Mouse (Mus musculus) brown adipose tissue, adult 24 weeks (tissue): ENCODE measurements around the gene Hist1h4d. TPM values are rescaled to one million over a fixed set of nuclear protein-coding genes. Genes with fewer than 3 reads are reported as not detected.
A peak's percentile ranks its signal among the peaks of the same experiment; 100 is the strongest.
"Not testable (repeated sequence)": the region's sequence is repeated elsewhere in the genome, so short reads cannot be mapped to it uniquely, and the experiment has no call there.

ENCODE experiments used
- H3K27ac ChIP-seq: fragments of 200-500 bp; replicated peaks from 2 replicates; pipeline ENCODE4 v1.5.1; 2012; ENCODE audit warnings: low read depth, mild to moderate bottlenecking, low read length
- H3K4me1 ChIP-seq: fragments of 200-500 bp; 2 replicates; pipeline ENCODE4 v1.6.1; 2012; ENCODE audit warnings: low read length, mixed read lengths; ENCODE audit not compliant: control insufficient read depth, insufficient read depth, insufficient read length
- H3K4me3 ChIP-seq: fragments of 200-500 bp; 2 replicates; pipeline ENCODE4 v1.5.1; 2012; ENCODE audit warnings: low read depth, mild to moderate bottlenecking, low read length, moderate library complexity; ENCODE audit not compliant: insufficient read depth
- polyA plus RNA-seq: library from polyadenylated mRNA; stranded (reverse); fragments of >200 nt; gene quantifications from 2 replicates; pipeline ENCODE4 v1.2.4, GENCODE M21; 2012; ENCODE audit not compliant: missing spikeins, insufficient read depth, insufficient read length

Gene Hist1h4d
- not detected in 2 replicates for polyA plus RNA-seq

DNA sequence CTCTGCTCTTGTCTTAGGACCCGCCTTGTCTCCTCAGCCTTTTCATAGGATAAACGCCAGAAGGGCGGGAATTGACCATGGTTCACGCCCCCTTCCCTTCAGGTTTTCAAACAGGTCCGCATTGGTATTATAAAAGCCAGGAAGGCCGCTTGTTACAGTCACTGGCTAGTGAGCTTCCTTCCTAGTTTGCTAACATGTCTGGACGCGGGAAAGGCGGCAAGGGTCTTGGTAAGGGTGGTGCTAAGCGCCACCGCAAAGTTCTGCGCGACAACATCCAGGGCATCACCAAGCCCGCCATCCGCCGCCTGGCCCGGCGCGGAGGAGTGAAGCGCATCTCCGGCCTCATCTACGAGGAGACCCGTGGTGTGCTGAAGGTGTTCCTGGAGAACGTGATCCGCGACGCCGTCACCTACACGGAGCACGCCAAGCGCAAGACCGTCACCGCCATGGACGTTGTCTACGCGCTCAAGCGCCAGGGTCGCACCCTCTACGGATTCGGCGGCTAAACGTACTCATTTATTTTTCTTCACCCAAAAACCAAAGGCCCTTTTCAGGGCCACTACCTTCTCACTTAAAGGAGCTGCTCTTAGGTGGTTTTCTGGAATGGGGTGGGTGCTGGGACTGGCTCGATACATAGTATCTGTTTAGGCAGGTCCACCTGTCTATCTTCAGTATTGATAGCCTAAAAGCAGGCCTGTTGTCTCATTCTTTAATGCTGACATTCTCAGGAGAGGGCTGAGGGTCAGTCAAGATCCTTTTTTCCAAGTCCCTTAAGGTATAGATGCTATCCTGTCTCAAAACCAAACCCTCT, at the start of gene Hist1h4d:
Hist1h4d (plus strand) TSS at position 191 of the 811 bp plus-strand sequence.
- H3K27ac ChIP-seq = no peak within 1 kb of the TSS
- peak within 1 kb of the TSS; percentile 54 for H3K4me3 ChIP-seq
- peaks cover 11% of the 10 kb centered on the region; the same call in 1 of the 2 replicates for H3K4me1 ChIP-seq

- H3K4me1 ChIP-seq = peaks cover 8% of the 10 kb centered on the region
- H3K27ac ChIP-seq = no peak overlapping the region
- peak overlapping the region; percentile 24 for H3K4me3 ChIP-seq
Observed at GRCm38 (mm10) chr13:23532262-23533075, 48.9 kb upstream of the Hist1h4d start.

GRCm38 (mm10) chr13:23533560-23534367, 47.6 kb upstream of the Hist1h4d start, which contains the start of gene Hist1h2af:
Hist1h2af (plus strand) TSS chr13:23533906.
- 0 out of 2 replicates have a peak within 1 kb of the TSS, but pooled peaks have one; percentile 2 for H3K27ac ChIP-seq
- peak within 1 kb of the TSS; percentile 39 for H3K4me3 ChIP-seq
- not testable (repeated sequence) for H3K4me1 ChIP-seq

DNA sequence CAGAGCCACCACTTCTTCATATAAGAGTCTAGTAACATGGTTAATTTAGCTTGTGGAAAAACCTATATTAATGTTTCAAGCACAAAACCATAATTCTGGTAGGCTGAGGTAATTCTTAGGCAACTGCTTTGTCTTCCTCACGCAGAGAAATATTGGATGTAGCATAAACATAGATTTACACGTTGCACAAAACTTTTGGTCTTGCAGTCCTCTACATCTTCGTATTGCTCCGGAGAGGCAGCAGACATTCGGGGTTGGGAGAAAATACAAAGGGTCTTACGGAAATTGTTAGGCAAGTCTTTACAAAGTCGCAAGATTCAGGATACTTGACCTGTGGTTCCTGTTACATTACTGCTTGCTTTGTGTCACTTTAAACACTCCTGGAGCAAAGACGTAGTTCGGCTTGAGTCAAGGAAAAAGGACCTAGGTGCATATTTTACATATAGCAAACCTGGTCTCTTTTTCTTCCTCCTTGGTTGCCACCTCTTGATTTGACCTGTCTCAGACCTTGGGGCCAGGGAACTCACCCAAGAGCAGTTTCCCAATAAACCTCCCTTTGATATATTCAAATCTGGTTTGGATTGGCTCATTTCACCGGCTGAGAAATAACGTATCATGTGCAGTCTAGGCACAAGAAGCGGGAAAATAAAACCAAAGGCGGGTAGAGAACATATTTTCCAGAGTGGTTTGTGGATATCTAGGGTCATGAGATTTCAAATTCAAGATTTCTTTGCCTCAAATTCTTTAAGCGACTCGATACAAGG, 46.8 kb upstream of the Hist1h4d start:
- Histone ChIP-seq H3K4me1 (peaks cover 8% of the 10 kb centered on the region), H3K27ac (0 out of 2 replicates have a peak overlapping the region, but pooled peaks have one; percentile 2), H3K4me3 (peak overlapping the region; percentile 34)

- Histone ChIP-seq H3K4me3 (peak within 1 kb of the TSS; percentile 57), H3K27ac (0 out of 2 replicates have a peak within 1 kb of the TSS, but pooled peaks have one; percentile 2)
- not testable (repeated sequence) for H3K4me1 ChIP-seq
Observed at GRCm38 (mm10) chr13:23535137-23536075, 46.0 kb upstream of the Hist1h4d start, which contains the start of gene Hist1h3g. Hist1h3g (plus strand) TSS chr13:23535422.

GRCm38 (mm10) chr13:23536076-23536822, 45.1 kb upstream of the Hist1h4d start:
- H3K27ac ChIP-seq = no peak overlapping the region
- peaks cover 8% of the 10 kb centered on the region for H3K4me1 ChIP-seq
- H3K4me3 ChIP-seq = no peak overlapping the region

DNA sequence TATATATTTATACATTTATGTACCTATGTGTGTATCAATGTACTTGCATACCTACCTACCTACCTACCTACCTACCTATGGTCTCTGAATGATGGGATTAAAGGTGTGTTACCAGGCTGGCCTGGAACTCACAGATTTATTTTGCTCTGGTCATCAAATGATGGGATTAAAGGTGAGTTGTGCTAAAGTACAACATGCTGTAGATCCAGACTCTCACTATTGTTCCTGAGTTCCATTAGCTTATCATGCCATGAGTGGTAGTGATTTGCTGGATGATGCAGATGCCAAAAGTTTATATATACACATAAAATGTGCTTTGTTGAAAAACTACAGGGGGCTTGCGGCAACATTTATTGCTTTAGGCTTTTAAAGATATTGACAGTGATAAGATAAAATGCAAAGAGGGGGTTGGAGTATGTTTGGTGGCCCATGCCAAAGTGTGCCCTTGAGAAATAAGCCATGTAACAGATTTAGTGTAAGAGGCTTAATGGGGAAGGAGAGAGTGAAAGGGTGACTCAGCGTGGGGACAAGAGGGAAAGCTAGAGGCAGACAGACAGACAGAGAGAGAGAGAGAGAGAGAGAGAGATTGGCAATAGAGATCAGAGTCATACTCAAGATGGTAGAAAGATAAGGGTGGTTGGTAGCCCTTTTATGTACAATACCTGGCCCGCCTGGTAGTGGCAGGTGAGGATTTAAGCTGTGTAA, 44.2 kb upstream of the Hist1h4d start:
- H3K4me3 ChIP-seq = no peak overlapping the region
- peaks cover 8% of the 10 kb centered on the region for H3K4me1 ChIP-seq
- H3K27ac ChIP-seq = no peak overlapping the region

DNA sequence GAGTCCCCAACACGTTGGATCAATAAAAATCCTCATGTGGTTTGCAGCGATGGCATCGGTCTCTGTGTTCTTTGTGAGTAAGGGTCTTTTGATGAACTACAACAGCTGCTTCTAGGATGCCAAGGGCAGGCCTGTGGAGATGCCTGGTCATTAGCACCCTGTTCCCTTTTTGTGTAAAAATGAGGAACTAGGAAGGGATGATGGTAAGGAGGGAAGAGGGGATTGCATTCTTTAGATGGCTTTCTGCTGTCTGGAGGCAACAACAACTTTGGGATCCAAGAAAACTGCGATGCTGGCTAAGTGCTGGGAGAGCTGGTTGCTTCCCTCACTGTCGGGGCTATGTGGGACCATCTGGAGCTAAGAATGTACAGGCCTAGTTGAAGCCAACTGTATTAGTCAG, 43.1 kb upstream of the Hist1h4d start:
- H3K4me1 ChIP-seq = 0 out of 2 replicates have a peak, but pooled peaks cover 2% of the 10 kb centered on the region
- no peak overlapping the region for H3K27ac ChIP-seq
- H3K4me3 ChIP-seq = no peak overlapping the region

DNA sequence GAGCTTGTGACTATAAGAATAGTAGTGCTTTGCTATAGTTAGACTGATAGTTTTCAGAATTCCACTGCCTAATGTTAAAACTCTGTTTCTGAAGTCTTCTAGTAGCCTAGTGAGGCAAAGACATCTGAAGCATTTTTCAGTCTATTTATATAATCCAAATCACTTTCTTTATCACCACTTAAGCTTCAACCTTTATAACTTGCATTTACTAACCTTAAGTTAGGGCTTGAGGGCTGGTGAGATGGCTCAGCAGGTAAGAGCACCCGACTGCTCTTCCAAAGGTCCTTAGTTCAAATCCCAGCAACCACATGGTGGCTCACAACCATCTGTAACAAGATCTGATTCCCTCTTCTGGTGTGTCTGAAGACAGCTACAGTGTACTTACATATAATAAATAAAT, 41.6 kb upstream of the Hist1h4d start:
- not testable (repeated sequence) for H3K4me1 ChIP-seq, H3K27ac ChIP-seq, H3K4me3 ChIP-seq

- Histone ChIP-seq H3K4me3 (no peak overlapping the region), H3K4me1 (no peaks in the 10 kb centered on the region), H3K27ac (no peak overlapping the region)
Observed at GRCm38 (mm10) chr13:23541497-23541896, 39.9 kb upstream of the Hist1h4d start.

- H3K27ac ChIP-seq, H3K4me1 ChIP-seq: not testable (repeated sequence)
- H3K4me3 ChIP-seq = peak overlapping the region; percentile 74
Observed at GRCm38 (mm10) chr13:23542225-23542980, 39.0 kb upstream of the Hist1h4d start.
